Mouse (Mus musculus): ENCODE data around the gene Anapc2. TPM values are rescaled to one million over a fixed set of nuclear protein-coding genes. Genes with fewer than 3 reads are reported as not detected.

Gene Anapc2
- total RNA-seq (2018; cell fraction: chromatin; rRNA removed), result 100 to 1,000 TPM in 13 of 26 experiments, 10 to 100 TPM in 13; 59.0 to 173 (median 103) TPM
- 10 to 100 TPM; 29.0 to 67.6 (median 44.8) TPM for total RNA-seq (2018; cell fraction: cytosol; rRNA removed)
- 100 to 1,000 TPM in 5 of 26 experiments, 10 to 100 TPM in 21; 44.8 to 137 (median 73.1) TPM for total RNA-seq (2018; cell fraction: nucleus; rRNA removed)
- 51.0 to 59.8 TPM (median 54.1 TPM) in 3 replicates for polyA plus RNA-seq (2018)

DNA sequence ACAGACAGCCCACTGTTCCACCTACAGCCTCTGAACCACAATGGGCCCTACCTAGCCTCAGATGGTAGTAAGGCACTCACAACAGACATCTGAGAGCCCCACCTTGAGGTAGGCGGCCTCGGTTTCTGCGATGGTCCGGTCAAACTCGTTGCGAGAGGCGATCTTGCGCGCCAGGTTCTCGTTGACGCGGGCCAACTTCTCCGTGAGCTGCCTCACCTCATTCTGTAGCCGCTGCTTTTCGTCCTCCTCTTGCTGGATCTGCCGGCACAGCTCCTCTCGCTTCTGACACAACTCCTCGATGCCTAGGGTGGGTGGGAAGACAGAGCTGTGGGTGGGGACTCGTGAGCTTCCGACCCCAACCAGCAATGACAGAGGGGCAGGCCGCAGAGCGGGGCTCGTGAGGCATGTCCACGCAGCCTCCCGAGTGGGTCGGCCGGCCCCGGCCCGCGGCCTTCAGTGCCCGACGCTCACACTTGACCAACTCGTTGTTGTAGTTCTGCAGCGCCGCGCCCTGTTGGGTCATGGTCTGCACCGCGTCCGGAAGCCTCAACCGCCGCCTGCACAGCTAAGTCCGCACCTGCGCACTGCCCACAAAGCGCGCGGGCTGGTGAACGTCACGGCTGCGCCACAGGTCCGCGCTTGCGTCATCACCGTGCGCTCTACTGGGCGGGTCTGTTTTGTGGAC lies at the start of gene Anapc2, which contains the start of gene Ssna1:
Gene Anapc2 (plus strand): TSS at position 652 of the 685 bp plus-strand sequence.
Gene Ssna1 (minus strand): TSS at position 612 of the 685 bp plus-strand sequence.
- peaks cover 42% of the 10 kb centered on the region for H3K36me3 ChIP-seq (ENCODE audit: inconsistent target)
- peaks cover 54% of the 10 kb centered on the region for H3K79me2 ChIP-seq (ENCODE audit: inconsistent target)
- H3K27ac ChIP-seq, result peak within 1 kb of the TSS; percentile 64
- under 1% methylated on average over 48 of the region's 55 CpGs for WGBS (ENCODE audit: missing documents)
- peak within 1 kb of the TSS; percentile 97 for H3K4me3 ChIP-seq (ENCODE audit: inconsistent target)

DNA sequence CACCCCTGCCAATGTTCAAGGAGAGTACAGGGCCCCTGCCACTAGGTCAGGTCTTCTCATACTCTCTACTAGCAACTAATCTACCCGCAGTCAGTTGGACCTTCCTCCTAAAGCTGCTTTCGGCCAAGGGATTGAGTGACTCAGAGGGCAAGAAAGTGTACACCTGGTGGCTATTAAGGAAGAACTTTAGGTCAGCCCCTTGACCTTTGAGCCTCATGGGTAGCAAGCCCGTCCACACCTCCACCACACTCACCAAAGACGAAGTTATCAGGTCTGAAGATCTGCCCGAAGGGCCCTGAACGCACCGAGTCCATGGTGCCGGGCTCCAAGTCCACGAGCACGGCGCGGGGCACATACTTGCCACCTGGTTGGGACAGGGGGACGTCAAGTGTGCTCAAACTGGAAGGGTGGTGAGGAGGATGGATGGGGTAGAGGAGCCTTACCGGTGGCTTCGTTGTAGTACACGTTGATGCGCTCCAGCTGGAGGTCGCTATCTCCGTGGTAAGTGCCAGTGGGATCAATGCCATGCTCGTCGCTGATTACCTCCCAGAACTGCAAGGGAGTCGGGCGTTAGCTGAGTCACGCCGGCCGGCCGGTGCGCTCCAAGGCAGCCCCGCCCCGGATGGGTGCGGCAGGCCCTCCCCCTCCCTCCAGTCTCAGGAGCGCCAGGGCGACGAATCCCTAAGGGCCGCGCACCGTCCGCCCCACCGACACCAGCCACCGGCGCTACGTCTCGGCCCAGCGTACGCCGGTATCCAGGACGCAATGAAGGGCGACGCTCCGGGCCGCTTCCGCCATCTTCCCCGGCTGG lies 48.4 kb upstream of the Anapc2 start:
- Histone ChIP-seq H3K27ac (peak overlapping the region; percentile 68), H3K4me3 (ENCODE audit: inconsistent target) (peak overlapping the region; percentile 78), H3K36me3 (ENCODE audit: inconsistent target) (no peaks in the 10 kb centered on the region), H3K79me2 (ENCODE audit: inconsistent target) (peaks cover 13% of the 10 kb centered on the region)
- under 1% methylated on average over 47 of the region's 53 CpGs for WGBS (ENCODE audit: missing documents)

DNA sequence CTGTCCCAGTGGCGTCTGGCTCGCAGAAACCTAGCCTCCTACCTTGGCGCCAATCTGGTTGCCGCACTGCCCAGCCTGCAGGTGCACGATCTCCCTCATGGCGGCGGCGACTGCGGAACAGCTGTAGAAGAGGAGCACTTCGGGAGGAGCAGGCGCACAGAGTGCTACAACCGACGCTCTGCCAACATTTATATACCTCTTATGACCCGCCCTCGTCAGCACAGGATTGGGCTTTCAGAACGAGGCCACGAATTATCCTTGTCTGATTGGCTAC lies 47.8 kb upstream of the Anapc2 start, which contains the start of gene Tubb4b:
Gene Tubb4b (minus strand): TSS at position 211 of the 274 bp plus-strand sequence.
- Histone ChIP-seq H3K4me3 (ENCODE audit: inconsistent target) (peak within 1 kb of the TSS; percentile 78), H3K27ac (peak within 1 kb of the TSS; percentile 80), H3K79me2 (ENCODE audit: inconsistent target) (peaks cover 13% of the 10 kb centered on the region), H3K36me3 (ENCODE audit: inconsistent target) (no peaks in the 10 kb centered on the region)
- WGBS (ENCODE audit: missing documents), result 2% methylated on average over 17 of the region's 17 CpGs

DNA sequence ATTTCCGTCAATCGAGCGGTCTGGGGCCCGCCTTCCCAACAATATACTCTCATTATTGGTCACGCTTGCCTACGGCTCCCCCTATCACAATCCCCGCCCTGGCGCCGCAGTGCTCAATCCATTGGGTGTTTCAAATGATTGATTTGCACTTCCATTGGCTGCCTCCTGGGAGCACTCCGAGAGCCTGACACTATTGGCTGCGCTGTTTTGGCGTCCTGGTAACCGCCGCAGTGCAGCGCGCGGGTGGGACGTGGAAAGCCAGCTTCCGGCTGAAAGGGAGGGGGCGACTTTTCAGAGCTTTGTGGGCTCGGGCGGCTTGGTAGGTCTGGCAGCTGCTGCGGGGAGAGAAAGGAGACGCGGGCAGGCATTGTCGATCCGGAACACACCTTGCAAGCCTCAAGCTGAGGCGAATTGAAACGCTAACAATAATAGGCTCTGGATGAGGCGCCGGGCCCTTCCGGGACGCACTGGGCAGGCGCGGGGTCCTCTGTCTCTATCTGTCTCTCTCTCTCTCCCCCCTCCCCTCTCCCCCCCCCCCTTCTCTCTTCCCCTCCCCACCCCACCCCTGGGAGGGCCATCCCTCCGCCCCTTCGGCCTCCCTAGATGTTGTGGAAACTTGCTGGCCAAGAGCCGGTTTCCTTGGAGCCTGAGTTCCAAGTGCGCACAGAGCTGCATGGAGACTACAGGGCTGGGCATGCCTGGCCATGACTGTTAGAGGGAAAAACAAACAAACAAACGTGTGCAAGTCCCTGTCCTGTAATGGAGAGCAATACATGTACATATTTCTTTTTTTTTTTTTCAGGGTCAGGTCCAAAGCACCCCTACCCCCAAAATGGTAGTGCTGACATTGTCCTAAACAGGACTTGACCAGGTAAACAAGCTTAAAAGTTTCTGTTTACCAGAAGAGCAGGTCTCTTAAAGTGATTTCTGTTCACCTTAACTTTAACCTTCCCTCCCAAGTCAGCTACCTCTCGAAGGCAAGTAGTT lies 47.2 kb upstream of the Anapc2 start:
- 3% methylated on average over 33 of the region's 41 CpGs for WGBS (ENCODE audit: missing documents)
- Histone ChIP-seq H3K27ac (peak overlapping the region; percentile 80), H3K36me3 (ENCODE audit: inconsistent target) (no peaks in the 10 kb centered on the region), H3K4me3 (ENCODE audit: inconsistent target) (peak overlapping the region; percentile 78), H3K79me2 (ENCODE audit: inconsistent target) (peaks cover 13% of the 10 kb centered on the region)

DNA sequence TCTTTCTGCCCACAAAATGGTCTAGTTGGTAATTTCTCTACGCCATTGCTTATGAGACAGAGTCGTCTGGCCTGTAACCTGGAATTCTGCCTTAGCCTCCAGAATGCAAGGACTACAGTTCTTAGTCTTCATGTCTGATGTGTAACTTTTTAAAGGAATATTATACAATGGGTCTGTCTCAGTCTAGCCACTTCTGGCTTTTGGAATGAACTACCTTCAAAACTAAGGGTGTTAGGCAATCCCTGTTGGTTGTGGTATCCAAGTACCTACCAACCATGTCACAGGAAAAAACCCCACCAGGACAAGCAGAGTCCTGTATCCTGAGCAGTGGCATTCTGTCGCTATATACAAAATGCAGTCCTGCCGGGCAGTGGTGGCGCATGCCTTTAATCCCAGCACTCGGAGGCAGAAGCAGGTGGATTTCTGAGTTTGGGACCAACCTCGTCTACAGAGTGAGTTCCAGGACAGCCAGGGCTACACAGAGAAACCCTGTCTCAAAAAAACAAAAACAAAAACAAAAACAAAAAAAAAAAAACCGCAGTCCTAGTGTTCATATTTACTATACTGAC lies 46.4 kb upstream of the Anapc2 start:
- H3K4me3 ChIP-seq (ENCODE audit: inconsistent target), result peak overlapping the region; percentile 78
- 88% methylated on average over 8 of the region's 8 CpGs for WGBS (ENCODE audit: missing documents)
- peaks cover 13% of the 10 kb centered on the region for H3K79me2 ChIP-seq (ENCODE audit: inconsistent target)
- H3K27ac ChIP-seq, result peak overlapping the region; percentile 80
- H3K36me3 ChIP-seq (ENCODE audit: inconsistent target), result no peaks in the 10 kb centered on the region

DNA sequence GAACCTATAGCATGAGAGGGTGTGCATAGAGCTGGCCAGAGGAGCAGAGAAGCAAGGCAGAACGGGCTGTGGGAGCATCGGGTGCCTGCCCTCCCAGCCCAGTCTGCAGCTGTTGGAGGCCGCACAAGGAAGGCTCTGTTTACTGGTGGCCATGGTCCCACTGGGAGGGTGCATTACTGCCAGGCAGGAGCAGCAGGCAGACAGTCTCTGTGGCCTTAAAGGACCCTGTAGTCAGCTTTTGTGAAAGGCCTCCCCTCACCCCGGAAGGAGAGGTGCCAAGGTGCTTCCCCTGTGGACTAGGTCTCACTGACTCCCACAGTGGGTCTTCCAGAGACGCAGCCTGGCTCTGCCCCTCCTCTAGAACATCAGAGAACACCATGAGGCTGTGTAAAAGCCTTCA lies 45.4 kb upstream of the Anapc2 start:
- no peak overlapping the region for H3K27ac ChIP-seq
- 87% methylated on average over 5 of the region's 5 CpGs for WGBS (ENCODE audit: missing documents)
- H3K36me3 ChIP-seq (ENCODE audit: inconsistent target), result no peaks in the 10 kb centered on the region
- no peak overlapping the region for H3K4me3 ChIP-seq (ENCODE audit: inconsistent target)
- H3K79me2 ChIP-seq (ENCODE audit: inconsistent target), result peaks cover 13% of the 10 kb centered on the region

DNA sequence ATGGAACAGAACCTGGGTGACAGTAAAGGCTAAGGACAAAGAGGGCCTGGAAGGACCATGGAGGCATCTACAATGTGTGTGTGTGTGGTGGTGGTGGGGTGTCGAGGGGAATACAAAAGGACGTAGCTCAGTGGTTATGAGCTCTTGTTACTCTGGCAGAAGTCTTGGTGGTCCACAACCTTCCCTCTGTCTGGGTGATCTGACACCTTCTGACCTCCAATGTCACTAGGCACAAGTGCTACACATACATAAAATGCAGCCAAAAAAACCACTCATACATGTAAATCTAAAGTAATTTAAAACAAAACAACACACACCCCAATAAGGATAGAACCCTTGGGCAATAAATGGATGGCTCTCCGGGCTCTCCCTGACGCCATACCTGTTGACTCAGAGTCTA lies 44.9 kb upstream of the Anapc2 start:
- Histone ChIP-seq H3K79me2 (ENCODE audit: inconsistent target) (peaks cover 13% of the 10 kb centered on the region), H3K27ac (no peak overlapping the region), H3K4me3 (ENCODE audit: inconsistent target) (no peak overlapping the region), H3K36me3 (ENCODE audit: inconsistent target) (no peaks in the 10 kb centered on the region)
- 98% methylated on average over 4 of the region's 4 CpGs for WGBS (ENCODE audit: missing documents)

DNA sequence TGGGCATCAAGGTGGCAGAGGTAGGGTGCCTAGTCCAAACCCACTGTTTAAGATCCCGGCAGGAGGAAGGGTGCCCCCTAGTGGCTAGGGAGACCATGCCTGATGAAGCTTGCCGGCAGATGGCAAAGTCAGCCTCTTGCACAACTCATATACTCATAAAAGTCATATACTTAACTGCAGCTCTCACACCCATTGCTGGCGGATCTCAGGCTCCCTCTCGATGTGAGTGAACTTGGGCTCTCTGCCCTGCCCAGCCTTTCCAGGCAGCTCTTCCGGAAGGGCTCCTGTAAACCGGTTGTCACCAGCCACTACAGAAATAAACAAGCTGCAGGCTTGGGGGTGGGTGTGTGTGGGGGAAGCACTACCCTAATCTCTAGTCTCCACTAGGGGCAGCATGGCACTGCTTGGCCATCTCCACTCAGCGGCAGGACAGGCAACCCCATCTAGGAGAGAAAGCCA lies 43.8 kb upstream of the Anapc2 start:
- peaks cover 6% of the 10 kb centered on the region for H3K79me2 ChIP-seq (ENCODE audit: inconsistent target)
- no peaks in the 10 kb centered on the region for H3K36me3 ChIP-seq (ENCODE audit: inconsistent target)
- peak overlapping the region; percentile 22 for H3K4me3 ChIP-seq (ENCODE audit: inconsistent target)
- 1% methylated on average over 7 of the region's 7 CpGs for WGBS (ENCODE audit: missing documents)
- H3K27ac ChIP-seq, result peak overlapping the region; percentile 46; the same call in 1 of the 2 replicates

DNA sequence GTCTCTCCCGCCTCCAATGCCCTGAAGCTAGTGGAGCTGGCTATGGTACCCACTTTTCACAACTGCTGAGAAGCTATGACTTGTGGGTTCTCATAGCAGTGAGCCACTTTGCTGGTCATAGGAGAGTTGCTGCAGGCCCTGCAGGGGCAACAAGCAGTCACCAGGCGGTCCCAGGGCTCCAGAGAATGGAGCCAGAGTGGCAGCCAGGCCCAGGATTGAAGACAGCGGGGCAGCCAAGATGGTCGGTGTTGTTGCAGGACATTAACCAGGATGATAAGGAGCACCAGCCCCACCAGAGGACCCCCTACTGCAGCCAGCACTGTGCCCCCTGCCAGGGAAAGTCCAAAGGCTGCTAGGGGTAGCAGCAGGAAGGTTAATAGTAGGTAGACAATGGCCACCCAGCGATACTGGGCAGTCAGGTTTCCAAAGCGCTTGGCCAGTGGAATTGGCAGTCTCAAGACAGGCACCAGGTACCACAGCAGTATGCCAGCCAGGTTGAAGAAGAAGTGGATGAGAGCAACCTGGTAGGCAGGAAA lies 43.2 kb upstream of the Anapc2 start:
- Histone ChIP-seq H3K27ac (no peak overlapping the region), H3K79me2 (ENCODE audit: inconsistent target) (peaks cover under 1% of the 10 kb centered on the region; the same call in 1 of the 2 replicates), H3K4me3 (ENCODE audit: inconsistent target) (no peak overlapping the region), H3K36me3 (ENCODE audit: inconsistent target) (no peaks in the 10 kb centered on the region)
- WGBS (ENCODE audit: missing documents), result 94% methylated on average over 6 of the region's 6 CpGs

DNA sequence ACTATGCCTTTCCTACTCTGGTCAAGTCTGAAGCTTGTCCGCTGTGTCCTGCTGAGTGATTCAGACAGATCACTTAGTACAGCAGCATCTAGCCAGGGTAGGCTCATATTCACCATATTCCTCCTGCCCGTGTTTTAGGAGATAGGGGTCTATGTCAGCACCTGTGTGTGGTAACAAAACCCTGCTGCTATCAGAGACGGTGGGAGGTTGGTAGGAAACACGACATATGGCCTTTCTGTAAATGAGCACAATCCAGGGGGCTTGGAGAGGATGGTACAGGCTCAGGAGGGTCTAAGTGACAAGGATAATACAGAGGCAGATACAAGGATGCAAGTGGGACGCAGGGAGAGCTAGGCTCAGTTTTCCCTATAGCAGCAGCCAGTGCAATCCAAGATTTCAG lies 42.7 kb upstream of the Anapc2 start:
- Histone ChIP-seq H3K27ac (no peak overlapping the region), H3K4me3 (ENCODE audit: inconsistent target) (no peak overlapping the region), H3K79me2 (ENCODE audit: inconsistent target) (no peaks in the 10 kb centered on the region), H3K36me3 (ENCODE audit: inconsistent target) (no peaks in the 10 kb centered on the region)
- 95% methylated on average over 5 of the region's 5 CpGs for WGBS (ENCODE audit: missing documents)

DNA sequence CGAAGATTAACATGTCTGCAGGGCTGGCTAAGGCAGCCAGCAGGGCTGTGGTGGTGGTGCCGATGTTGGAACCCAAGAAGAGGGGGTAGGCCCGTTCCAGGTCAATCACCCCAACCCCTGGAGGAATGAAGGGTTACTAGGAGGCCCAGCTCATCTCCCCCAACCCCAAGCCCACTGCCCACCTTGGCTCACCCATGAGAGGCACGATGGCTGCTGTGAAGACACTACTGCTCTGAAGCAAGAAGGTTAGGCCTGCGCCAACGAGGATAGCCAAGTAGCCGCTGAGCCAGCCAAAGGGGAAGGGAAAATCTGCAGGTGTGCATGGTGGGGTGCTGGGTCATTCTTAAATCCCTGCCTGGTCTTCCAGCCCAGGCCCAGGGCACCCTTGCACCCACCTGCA lies 41.7 kb upstream of the Anapc2 start:
- no peaks in the 10 kb centered on the region for H3K36me3 ChIP-seq (ENCODE audit: inconsistent target)
- H3K79me2 ChIP-seq (ENCODE audit: inconsistent target), result no peaks in the 10 kb centered on the region
- H3K27ac ChIP-seq, result no peak overlapping the region
- 100% methylated on average over 7 of the region's 7 CpGs for WGBS (ENCODE audit: missing documents)
- H3K4me3 ChIP-seq (ENCODE audit: inconsistent target), result no peak overlapping the region

DNA sequence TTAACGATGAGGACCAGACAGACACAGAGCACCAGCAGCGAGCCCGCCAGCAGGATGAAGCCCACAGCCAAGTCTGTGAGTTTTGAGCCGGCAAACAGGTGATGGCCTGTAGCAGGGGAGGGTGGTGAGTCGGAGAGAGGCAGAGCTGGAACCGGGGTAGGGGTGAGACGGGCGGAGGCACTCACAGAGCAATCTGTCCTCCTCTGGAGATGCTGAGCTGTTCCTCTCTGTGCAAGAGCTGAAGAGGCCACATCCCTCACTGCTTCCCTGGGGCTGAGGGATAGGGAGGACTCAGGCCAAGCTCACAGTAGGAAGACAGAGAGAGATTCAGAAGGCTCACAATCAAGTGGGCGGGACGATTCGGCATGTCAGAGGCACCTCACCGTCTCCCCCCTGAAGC lies 41.2 kb upstream of the Anapc2 start:
- WGBS (ENCODE audit: missing documents), result 91% methylated on average over 12 of the region's 12 CpGs
- Histone ChIP-seq H3K4me3 (ENCODE audit: inconsistent target) (no peak overlapping the region), H3K27ac (no peak overlapping the region), H3K36me3 (ENCODE audit: inconsistent target) (no peaks in the 10 kb centered on the region), H3K79me2 (ENCODE audit: inconsistent target) (no peaks in the 10 kb centered on the region)

DNA sequence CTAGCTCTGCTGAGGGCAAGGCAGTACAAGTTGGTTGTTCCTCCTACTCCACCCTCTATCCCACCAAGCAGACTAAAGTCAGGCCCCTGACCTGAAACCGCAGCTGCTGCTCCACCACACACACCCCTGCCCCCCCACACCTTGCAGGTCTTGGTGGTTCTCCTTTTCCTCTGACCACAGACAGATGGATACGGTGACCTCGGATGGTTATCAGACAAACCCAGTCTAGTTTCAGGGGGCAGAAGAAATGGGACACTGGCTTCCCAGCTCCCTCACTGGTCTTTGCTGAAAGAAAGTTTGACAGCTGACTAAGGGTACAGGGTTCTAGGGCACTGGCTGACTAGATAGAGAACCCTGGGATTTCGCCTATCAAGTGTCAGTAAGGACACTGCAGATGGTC lies 38.9 kb upstream of the Anapc2 start:
- Histone ChIP-seq H3K27ac (no peak overlapping the region), H3K36me3 (ENCODE audit: inconsistent target) (no peaks in the 10 kb centered on the region), H3K79me2 (ENCODE audit: inconsistent target) (no peaks in the 10 kb centered on the region), H3K4me3 (ENCODE audit: inconsistent target) (no peak overlapping the region)
- whole genome bisulfite sequencing (ENCODE audit: missing documents), result 22% methylated on average over 4 of the region's 4 CpGs

All from macrophage (primary cell).